In the genomic region with DNA sequence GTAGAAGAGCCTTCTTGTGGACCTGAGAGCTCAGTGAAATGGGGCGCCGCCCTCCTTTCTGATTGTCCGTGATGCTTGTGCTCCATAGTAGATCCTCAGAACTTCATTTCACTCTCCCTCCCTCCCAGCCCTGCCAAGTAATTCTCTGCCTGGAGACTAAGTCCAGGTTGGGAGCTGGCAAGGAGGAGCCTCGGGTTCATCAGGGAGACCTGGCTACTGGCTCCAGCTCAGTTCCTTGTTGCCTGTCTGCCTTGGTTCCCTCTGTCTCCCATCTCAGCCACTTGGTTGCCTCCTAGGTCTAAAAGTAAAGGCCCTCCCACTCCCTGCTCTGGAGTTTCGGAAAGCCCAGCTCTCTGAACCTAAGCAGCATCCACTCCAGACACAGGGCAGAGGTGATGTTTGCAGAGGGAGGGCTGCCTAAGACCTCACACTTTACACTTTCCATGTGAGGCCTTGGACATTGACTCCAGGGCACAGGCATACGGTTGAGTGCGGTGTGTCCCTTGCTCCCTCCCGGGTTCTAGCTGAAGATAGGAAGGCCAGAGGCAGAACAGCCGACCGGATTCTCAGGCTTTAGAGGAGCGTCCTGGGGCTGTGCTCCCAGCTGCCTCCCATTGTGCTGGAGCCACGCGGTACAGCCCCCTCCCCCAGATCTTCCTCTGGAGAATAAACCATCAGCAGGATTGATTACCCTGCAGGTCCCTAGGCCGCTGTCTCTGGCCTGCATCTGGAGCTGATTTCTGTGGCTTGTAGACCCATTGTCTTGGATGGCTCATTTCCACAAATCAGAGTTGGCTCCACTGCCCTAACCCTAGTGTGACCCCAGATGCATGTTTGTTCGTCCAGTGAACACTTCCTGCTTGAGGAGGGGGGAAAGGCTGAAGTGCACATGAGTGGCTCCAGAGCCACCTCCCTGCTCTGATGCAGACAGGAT, we compare ENCODE assay signal across 7 mouse cellular contexts.
DNase-seq lines count a peak whose midpoint lies in the region; ATAC-seq and TF ChIP-seq lines count a peak whose summit lies in the region.

No protein-coding gene starts in this region.

- no peaks in the 10 kb centered on the region for H3K36me3 ChIP-seq in heart, adult 2 months (ENCODE audit: control insufficient read depth, insufficient read depth, low read length)
- no peaks in the 10 kb centered on the region for H3K36me3 ChIP-seq in neural tube, embryonic 11.5 days (ENCODE audit: control insufficient read depth, insufficient read depth, low read length)

- H3K9ac ChIP-seq in heart, adult 2 months (ENCODE audit: low read depth, low read length): no peak overlapping the region
- peak overlapping the region; percentile 49 for H3K9ac ChIP-seq in neural tube, embryonic 11.5 days (ENCODE audit: low read length)

- peaks cover 2% of the 10 kb centered on the region for H3K79me2 ChIP-seq in heart, adult 2 months (replicated peaks; ENCODE audit: control insufficient read depth, insufficient read depth, low read length)

- peaks cover 28% of the 10 kb centered on the region for H3K4me1 ChIP-seq in heart, adult 2 months (ENCODE audit: control insufficient read depth, insufficient read depth, low read length)
- peaks cover 87% of the 10 kb centered on the region for H3K4me1 ChIP-seq in neural tube, embryonic 11.5 days (ENCODE audit: control insufficient read depth, insufficient read depth, low read length)

- no peaks in the 10 kb centered on the region for H3K9me3 ChIP-seq in neural tube, embryonic 11.5 days (ENCODE audit: control insufficient read depth, low read length)

- H3K27me3 ChIP-seq in heart, adult 2 months (ENCODE audit: control insufficient read depth, insufficient read depth, low read length): no peaks in the 10 kb centered on the region
- H3K27me3 ChIP-seq in neural tube, embryonic 11.5 days (ENCODE audit: control insufficient read depth, insufficient read depth, low read length): no peaks in the 10 kb centered on the region

- intact Hi-C loops in heart, adult 2 months (cut with DNase I): loop anchor here (1.0 to 5.0 kb wide), 2 partner anchors 80 to 176 kb away; a partner anchor contains a TSS
- intact Hi-C loops in left cerebral cortex, postnatal 10 days (cut with DNase I): loop anchor here (5.0 kb wide), 1 partner anchor 74 kb away; a partner anchor contains a TSS

- peak; percentile 64; the same call in 1 of the 2 replicates for TF ChIP-seq EP300 in heart, adult 2 months (IDR thresholded peaks at IDR 0.05; ENCODE audit: insufficient read depth, low read depth, low read length)

- peak overlapping the region; percentile 65 for H3K27ac ChIP-seq in heart, adult 2 months
- peak overlapping the region; percentile 87 for H3K27ac ChIP-seq in neural tube, embryonic 11.5 days (ENCODE audit: low read depth, low read length)

- no peak for TF ChIP-seq CTCF in heart, adult 2 months (IDR thresholded peaks at IDR 0.05)

- peak; percentile 81 for DNase-seq in embryo, embryonic 9.5 days (ENCODE audit: extremely low spot score)
- peak; percentile 35 to 43 for DNase-seq in heart, adult 2 months
- DNase-seq in kidney, postnatal 10 days: peak; percentile 44
- DNase-seq in neural tube, embryonic 11.5 days (ENCODE audit: low spot score): peak; percentile 83
- DNase-seq in left cerebral cortex, postnatal 10 days (ENCODE audit: extremely low spot score in 1 of 2, low spot score in 2 of 2): no peak
- DNase-seq in left cerebral cortex, adult 18-20 months (ENCODE audit: low spot score in 2 of 2): no peak
- no peak for DNase-seq in right cerebral cortex, adult 2 months (ENCODE audit: low spot score in 2 of 2)

- TF ChIP-seq POLR2A in heart, adult 2 months (IDR thresholded peaks at IDR 0.05; ENCODE audit: insufficient read depth, low read depth, low read length): peak; percentile 33; the same call in 1 of the 2 replicates

- peak; percentile 64 for ATAC-seq in neural tube, embryonic 11.5 days (ENCODE audit: insufficient read depth, low FRiP score, low TSS enrichment)

- WGBS in heart, adult 2 months: 49% methylated on average over 15 of the region's 15 CpGs
- WGBS in neural tube, embryonic 11.5 days: 17% methylated on average over 15 of the region's 15 CpGs

- no peak overlapping the region for H3K4me3 ChIP-seq in heart, adult 2 months
- H3K4me3 ChIP-seq in neural tube, embryonic 11.5 days (ENCODE audit: low read depth, low read length): no peak overlapping the region

- peak overlapping the region; percentile 27; the same call in 1 of the 2 replicates for H3K4me2 ChIP-seq in neural tube, embryonic 11.5 days (ENCODE audit: low read depth)

Comparison
In these comparisons a context has a peak if more than half of its experiments do, and no peak if none do; other contexts are left out.
1. DNase-seq: peak in embryo, embryonic 9.5 days (single experiment), heart, adult 2 months (2 of 2), kidney, postnatal 10 days (single experiment) and neural tube, embryonic 11.5 days (single experiment); none in left cerebral cortex, postnatal 10 days (0 of 2), left cerebral cortex, adult 18-20 months (0 of 2) and right cerebral cortex, adult 2 months (0 of 2).